Mouse (Mus musculus) liver, postnatal 0 days (tissue): ENCODE measurements at regions not wholly inside any gene's neighbourhood (a gene's known extent, or its start where the extent isn't known, plus 50 kb on each side); places are given as distances from the start of the nearest gene placed in this dataset.

Source experiments
- ATAC-seq: fragments of 200-750 bp; cut with Nextera tagmentation; 2 replicates; pipeline ENCODE4 v1.8.0; 2017; ENCODE audit warnings: mild to moderate bottlenecking, moderate library complexity
- DNase-seq: peaks from one replicate; pipeline ENCODE4 v3.0.0-alpha.2; 2016
- H3K27ac ChIP-seq: fragments of 300-500 bp; sonication (generic); 2 replicates; pipeline ENCODE4 v1.5.1; 2014; ENCODE audit warnings: antibody characterized with exemption, moderate library complexity, mild to moderate bottlenecking, low read depth
- H3K27me3 ChIP-seq: fragments of 300-500 bp; sonication (generic); 2 replicates; pipeline ENCODE4 v1.6.1; 2014; ENCODE audit warnings: low read length, control low read depth, mixed read lengths; ENCODE audit not compliant: insufficient read depth
- H3K36me3 ChIP-seq: fragments of 300-500 bp; sonication (generic); replicated peaks from 2 replicates; pipeline ENCODE4 v1.6.1; 2014; ENCODE audit warnings: mild to moderate bottlenecking, control low read depth, low read length, moderate library complexity, mixed read lengths; ENCODE audit not compliant: insufficient read depth
- H3K4me1 ChIP-seq: fragments of 300-500 bp; sonication (generic); 2 replicates; pipeline ENCODE4 v1.6.1; 2014; ENCODE audit warnings: antibody characterized with exemption, mild to moderate bottlenecking, control low read depth; ENCODE audit not compliant: insufficient read depth
- H3K4me2 ChIP-seq: fragments of 300-500 bp; sonication (generic); 2 replicates; pipeline ENCODE4 v1.6.1; 2014; ENCODE audit warnings: low read depth, mild to moderate bottlenecking, low read length, moderate library complexity, mixed read lengths
- H3K4me3 ChIP-seq: fragments of 300-500 bp; sonication (generic); 2 replicates; pipeline ENCODE4 v1.5.1; 2014; ENCODE audit warnings: low read depth, low read length
- H3K9ac ChIP-seq: fragments of 300-500 bp; sonication (generic); replicated peaks from 2 replicates; pipeline ENCODE4 v1.6.1; 2014; ENCODE audit warnings: mild to moderate bottlenecking, moderate library complexity
- H3K9me3 ChIP-seq: fragments of 300-500 bp; sonication (generic); 2 replicates; pipeline ENCODE4 v1.6.1; 2016; ENCODE audit warnings: mild to moderate bottlenecking, control low read depth, low read length, mixed read lengths
- CTCF ChIP-seq: sonication (generic); IDR thresholded peaks from 2 replicates; pipeline ENCODE4 v1.5.1; 2016; ENCODE audit warnings: antibody characterized with exemption, low read depth
- EP300 ChIP-seq: IDR thresholded peaks from 2 replicates; pipeline ENCODE4 v1.6.1; 2016; ENCODE audit warnings: antibody characterized with exemption, low read depth, mild to moderate bottlenecking
- WGBS: fragments of 180-500 bp; shearing (Covaris S2); extraction: QIAGEN DNeasy Blood & Tissue Kit; methylation state at CpG from one replicate; pipeline ENCODE4 v1.1.7; 2014; ENCODE audit not compliant: insufficient replicate concordance; 5-methylcytosine and 5-hydroxymethylcytosine counted together

GRCm38 (mm10) chr17:4781586-4781985, 212.5 kb upstream of the Arid1b start:
- H3K4me2 ChIP-seq: no peak overlapping the region
- no peaks in the 10 kb centered on the region for H3K36me3 ChIP-seq
- 70% methylated on average over 3 of the region's 3 CpGs for WGBS
- no peak for TF ChIP-seq CTCF
- TF ChIP-seq EP300: no peak
- no peak overlapping the region for H3K9ac ChIP-seq
- no peak overlapping the region for H3K4me3 ChIP-seq
- no peak for ATAC-seq
- no peaks in the 10 kb centered on the region for H3K9me3 ChIP-seq
- no peak overlapping the region for H3K27ac ChIP-seq
- DNase-seq: no peak
- no peaks in the 10 kb centered on the region for H3K4me1 ChIP-seq
- no peaks in the 10 kb centered on the region for H3K27me3 ChIP-seq

DNA sequence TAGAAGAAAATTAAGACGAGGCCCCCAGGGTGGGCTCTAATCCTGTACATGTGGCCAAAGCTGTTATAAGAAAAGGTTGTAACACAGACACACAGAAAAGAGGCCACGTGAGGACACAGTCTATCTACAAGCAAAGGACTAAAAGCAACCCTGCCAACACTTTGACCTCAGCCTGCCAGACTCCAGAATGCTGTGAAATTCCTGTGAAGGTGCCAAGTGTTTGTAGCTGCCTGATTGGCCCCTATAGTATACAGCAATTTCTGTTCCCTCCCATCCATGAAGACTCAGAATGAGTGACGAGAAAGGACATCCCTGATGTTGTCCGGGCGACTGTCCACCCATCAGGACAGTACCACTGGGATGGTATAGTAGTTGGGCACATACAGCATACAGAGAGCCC, 209.8 kb upstream of the Arid1b start:
- WGBS: 81% methylated on average over 5 of the region's 5 CpGs
- no peak for TF ChIP-seq EP300
- TF ChIP-seq CTCF: no peak
- no peaks in the 10 kb centered on the region for H3K36me3 ChIP-seq
- no peak overlapping the region for H3K4me2 ChIP-seq
- no peak overlapping the region for H3K9ac ChIP-seq
- H3K4me3 ChIP-seq: no peak overlapping the region
- ATAC-seq (no peak), DNase-seq (no peak)
- H3K27me3 ChIP-seq: no peaks in the 10 kb centered on the region
- H3K4me1 ChIP-seq: no peaks in the 10 kb centered on the region
- H3K27ac ChIP-seq: no peak overlapping the region
- H3K9me3 ChIP-seq: no peaks in the 10 kb centered on the region

- no peaks in the 10 kb centered on the region for H3K9me3 ChIP-seq
- ATAC-seq (no peak), DNase-seq (no peak)
- no peaks in the 10 kb centered on the region for H3K36me3 ChIP-seq
- no peak for TF ChIP-seq EP300
- TF ChIP-seq CTCF: no peak
- H3K4me1 ChIP-seq: no peaks in the 10 kb centered on the region
- H3K27ac ChIP-seq: no peak overlapping the region
- WGBS: 55% methylated on average over 6 of the region's 6 CpGs
- no peak overlapping the region for H3K9ac ChIP-seq
- no peak overlapping the region for H3K4me3 ChIP-seq
- no peaks in the 10 kb centered on the region for H3K27me3 ChIP-seq
- no peak overlapping the region for H3K4me2 ChIP-seq
Observed at GRCm38 (mm10) chr17:4785281-4785839, 208.8 kb upstream of the Arid1b start.

GRCm38 (mm10) chr17:4786524-4786923, 207.6 kb upstream of the Arid1b start:
- Histone ChIP-seq H3K4me3 (no peak overlapping the region), H3K4me2 (no peak overlapping the region), H3K27ac (no peak overlapping the region), H3K27me3 (no peaks in the 10 kb centered on the region), H3K4me1 (no peaks in the 10 kb centered on the region), H3K9ac (no peak overlapping the region), H3K36me3 (no peaks in the 10 kb centered on the region), H3K9me3 (no peaks in the 10 kb centered on the region)
- ATAC-seq (no peak), DNase-seq (no peak)
- no peak for TF ChIP-seq EP300
- TF ChIP-seq CTCF: no peak

DNA sequence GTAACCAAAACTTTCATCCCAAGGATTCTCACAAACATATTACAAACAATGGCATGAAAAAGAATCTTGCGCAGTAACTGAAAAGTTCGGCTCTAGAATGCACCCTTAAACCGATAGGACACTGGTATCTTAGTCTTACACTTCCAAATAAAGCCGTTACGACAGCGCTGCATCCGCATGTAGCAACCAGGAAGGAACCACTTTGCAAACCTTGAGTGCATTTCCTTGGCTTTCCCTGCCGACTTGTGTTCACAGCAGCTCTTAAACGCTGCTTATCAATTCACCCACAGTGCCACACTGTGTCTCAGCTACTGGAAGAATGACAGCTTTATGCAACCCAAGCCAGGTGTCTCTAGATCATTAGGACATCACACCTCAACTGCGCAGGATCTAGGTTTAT, 202.3 kb upstream of the Arid1b start:
- H3K27ac ChIP-seq: no peak overlapping the region
- DNase-seq: no peak
- no peak overlapping the region for H3K9ac ChIP-seq
- no peaks in the 10 kb centered on the region for H3K9me3 ChIP-seq
- H3K4me1 ChIP-seq: no peaks in the 10 kb centered on the region
- H3K27me3 ChIP-seq: no peaks in the 10 kb centered on the region
- H3K4me2 ChIP-seq: no peak overlapping the region
- no peak for ATAC-seq
- 49% methylated on average over 10 of the region's 10 CpGs for WGBS
- no peaks in the 10 kb centered on the region for H3K36me3 ChIP-seq
- no peak overlapping the region for H3K4me3 ChIP-seq
- TF ChIP-seq EP300 (no peak), CTCF (no peak)

DNA sequence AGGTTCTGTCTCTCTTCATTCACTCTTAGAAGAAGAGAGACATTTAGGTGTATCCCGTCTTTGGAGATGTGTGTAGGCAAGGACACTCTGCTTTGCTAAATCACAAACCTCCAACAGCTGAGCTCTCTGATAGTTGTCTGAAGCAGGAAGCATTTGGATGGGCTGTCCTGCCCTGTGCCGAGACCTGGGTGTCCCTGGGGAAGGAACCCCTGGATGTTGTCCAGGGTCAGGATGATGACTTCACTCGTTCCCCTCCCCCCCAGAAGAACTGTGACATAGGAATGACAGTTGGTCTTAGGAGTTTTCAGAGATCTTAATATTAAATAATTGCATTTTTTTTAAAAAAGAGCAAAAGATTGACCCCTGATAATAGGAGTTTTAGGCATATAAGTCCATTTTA, 197.9 kb upstream of the Arid1b start:
- H3K27ac ChIP-seq: no peak overlapping the region
- 70% methylated on average over 3 of the region's 3 CpGs for WGBS
- DNase-seq: no peak
- ATAC-seq: no peak
- H3K27me3 ChIP-seq: no peaks in the 10 kb centered on the region
- no peaks in the 10 kb centered on the region for H3K9me3 ChIP-seq
- no peaks in the 10 kb centered on the region for H3K4me1 ChIP-seq
- no peaks in the 10 kb centered on the region for H3K36me3 ChIP-seq
- H3K4me2 ChIP-seq: no peak overlapping the region
- TF ChIP-seq CTCF: no peak
- no peak for TF ChIP-seq EP300
- no peak overlapping the region for H3K4me3 ChIP-seq
- H3K9ac ChIP-seq: no peak overlapping the region

DNA sequence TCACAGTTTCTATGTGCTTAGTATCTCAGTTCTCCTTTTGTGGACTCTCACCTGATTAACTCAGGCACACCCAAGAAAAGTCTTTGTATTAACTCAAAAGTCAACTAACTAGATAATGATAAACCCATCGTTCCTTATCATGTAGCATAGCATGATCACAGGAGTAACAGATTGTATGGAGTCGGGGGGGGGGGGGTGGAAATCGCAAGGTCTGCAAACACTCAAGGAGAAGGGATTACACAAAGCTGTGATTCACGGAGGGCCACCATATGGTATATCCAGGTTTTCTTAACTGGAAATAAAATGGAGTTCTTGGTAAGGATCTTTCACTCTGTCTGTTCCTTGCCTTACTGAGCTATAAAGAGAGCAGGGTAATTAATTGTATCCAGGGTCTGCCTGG, 190.1 kb upstream of the Arid1b start:
- Histone ChIP-seq H3K27ac (no peak overlapping the region), H3K4me3 (no peak overlapping the region), H3K36me3 (no peaks in the 10 kb centered on the region), H3K4me1 (no peaks in the 10 kb centered on the region), H3K4me2 (no peak overlapping the region), H3K9me3 (no peaks in the 10 kb centered on the region), H3K27me3 (no peaks in the 10 kb centered on the region), H3K9ac (no peak overlapping the region)
- DNase-seq (no peak), ATAC-seq (no peak)
- WGBS: 56% methylated on average over 4 of the region's 4 CpGs
- TF ChIP-seq EP300 (no peak), CTCF (no peak)
